Mouse (Mus musculus): ENCODE data around the gene Kazn.

Kazn gene

GRCm38 (mm10) chr4:142117993-142118392 is 121.2 kb downstream of the Kazn start:
- no peak for DNase-seq (ENCODE audit: low read depth, low spot score)

DNA sequence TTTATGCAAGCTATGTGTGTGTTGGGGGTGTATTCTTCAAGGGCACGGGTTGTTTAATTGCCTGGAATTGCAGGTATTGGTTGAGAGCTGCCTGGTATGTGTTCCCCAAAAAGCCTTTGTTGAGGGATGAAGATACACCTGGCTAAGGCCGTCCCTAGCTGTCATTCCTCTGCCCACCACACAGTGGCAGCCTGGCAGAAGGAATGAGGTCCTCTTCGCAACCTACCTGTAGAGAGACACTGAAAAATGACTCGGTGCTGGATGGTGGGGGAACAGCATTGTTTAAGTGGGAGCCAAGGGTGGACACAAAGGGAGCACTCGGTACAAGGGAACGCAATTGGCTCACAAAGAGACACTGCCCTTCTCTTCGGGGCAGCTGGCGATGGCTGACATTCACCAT is 125.9 kb downstream of the Kazn start:
- no peak for DNase-seq (ENCODE audit: low read depth, low spot score)

DNA sequence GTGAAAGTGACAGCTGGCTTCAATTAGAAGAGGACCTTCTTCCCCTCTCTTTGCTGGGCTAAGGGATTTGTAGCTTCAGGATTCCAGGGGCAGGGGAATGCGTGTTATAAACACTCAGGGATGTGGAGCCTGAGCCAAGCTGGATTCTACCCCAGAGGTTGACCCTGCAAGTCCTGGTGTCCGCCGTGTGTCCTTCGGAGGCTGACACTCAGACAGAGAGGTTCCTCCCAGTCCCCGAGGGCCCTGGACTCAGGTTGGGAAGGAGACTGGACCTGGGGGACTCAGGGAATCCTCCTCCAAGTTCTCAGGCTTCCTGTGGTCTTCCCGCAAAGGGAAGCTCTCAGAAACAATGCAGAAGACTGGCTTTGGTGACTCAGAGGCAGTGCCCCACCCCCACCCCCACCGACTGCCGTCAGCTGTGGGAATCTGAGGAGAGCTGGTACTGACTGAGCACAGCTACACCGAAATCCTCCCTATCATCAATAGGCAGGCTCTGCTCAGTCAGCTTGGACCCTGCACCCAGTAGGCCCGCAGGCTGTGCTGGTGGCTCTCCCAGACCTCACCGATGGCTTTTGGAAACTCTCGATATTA is 136.0 kb downstream of the Kazn start:
- no peak for DNase-seq (ENCODE audit: low read depth, low spot score)

- DNase-seq (ENCODE audit: low read depth, low spot score): peak; percentile 59
Observed at GRCm38 (mm10) chr4:142098303-142098702, 140.9 kb downstream of the Kazn start.

DNA sequence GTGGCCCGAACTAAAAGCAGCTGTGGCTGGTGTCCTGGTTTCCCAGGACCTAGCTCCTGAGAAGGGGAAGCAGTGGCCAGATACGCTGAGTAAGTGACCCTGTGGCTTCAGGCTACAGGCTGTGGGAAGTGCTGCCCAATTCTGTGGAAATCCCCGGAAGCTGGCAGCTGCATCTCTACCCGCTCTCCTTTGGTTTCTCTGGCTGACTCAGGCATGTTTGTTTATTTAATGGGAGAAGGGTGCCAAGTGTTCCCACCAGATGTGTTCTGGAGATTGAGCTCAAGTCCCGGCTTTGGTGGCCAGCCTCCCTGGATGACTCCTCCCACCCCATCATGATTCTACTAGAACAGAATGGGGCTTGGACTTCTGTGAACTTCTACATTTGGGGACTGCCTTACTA is 141.3 kb downstream of the Kazn start:
- DNase-seq (ENCODE audit: low read depth, low spot score): no peak

DNA sequence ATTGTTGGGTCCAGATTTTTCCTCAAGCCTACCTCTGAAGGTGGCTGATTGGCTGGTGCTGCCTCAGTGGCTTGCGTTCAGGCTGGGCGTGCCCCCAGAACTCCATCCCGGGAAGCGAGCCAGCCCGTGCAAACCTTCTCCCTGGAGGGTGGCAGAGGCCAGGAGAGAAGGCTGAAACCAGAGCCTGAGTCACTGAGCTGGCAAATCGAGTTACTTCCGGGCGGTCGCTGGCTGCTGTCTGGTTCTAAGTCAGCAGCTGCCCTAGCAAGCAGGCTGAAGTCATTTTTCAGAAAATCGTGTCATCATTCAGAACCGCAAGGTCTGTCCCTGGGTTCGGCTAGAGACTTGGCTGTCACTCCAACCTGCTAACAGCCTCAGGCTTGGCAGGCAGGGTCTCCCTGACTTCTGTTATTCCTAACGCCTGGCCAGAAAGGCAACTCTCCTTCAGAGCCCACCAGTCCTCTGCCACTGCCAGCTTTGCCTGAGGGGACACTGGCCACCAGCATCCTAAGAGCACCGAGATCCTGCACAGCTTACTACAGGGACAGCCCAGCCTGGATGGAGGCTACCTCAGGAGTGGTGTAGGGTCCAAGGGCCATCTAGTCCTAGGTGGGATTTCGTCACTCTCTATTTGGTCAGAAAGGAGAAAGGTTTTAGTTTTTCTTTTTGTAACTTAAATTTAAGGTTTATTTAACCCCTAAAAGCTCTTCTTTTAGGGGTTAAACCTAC is 143.5 kb downstream of the Kazn start:
- DNase-seq (ENCODE audit: low read depth, low spot score): no peak

DNA sequence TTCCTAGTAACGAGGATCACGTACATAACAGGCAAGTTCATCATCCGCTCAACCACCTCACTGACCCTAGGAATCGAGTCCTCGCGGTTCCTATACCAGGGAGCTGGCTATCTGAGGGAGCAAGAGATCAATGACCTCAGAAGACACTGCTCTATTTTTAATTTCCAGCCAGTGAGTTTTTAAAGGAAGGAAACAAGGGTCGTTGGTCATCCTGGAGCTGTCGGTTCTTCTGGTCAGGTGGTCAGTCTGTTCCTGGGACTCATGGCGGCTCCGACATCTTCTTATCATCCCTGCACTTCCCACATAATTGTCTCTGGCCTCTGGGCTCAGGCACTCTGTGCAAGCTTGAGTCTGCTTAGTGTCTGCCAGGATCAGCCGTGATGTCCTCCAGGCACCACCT is 144.8 kb downstream of the Kazn start:
- no peak for DNase-seq (ENCODE audit: low read depth, low spot score)

GRCm38 (mm10) chr4:142091100-142091499 is 148.1 kb downstream of the Kazn start:
- DNase-seq (ENCODE audit: low read depth, low spot score): no peak

- DNase-seq (ENCODE audit: low read depth, low spot score): no peak
Observed at GRCm38 (mm10) chr4:142089966-142090365, 149.2 kb downstream of the Kazn start.

DNA sequence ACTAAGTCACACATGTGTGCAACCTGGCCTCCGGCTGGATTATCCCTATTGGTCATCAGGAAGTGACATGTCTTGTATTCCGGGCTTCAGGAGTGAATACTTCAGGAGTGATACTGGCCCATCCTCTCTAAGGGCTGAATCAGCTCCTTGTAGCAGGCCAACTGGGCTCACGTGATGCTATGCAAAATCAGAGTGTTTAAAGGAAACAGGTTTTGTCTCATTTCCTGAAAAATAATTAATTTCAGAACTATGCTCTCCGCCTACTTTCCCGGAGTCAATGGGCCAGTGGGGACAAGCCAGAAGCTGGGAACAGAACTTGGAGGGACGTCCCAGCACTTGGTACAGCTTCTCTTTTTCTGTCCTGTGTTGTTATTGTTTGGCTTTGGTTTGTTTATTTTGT is 150.4 kb downstream of the Kazn start:
- no peak for DNase-seq (ENCODE audit: low read depth, low spot score)

- no peak for DNase-seq (ENCODE audit: low read depth, low spot score)
Observed at GRCm38 (mm10) chr4:142088409-142088808, 150.8 kb downstream of the Kazn start.

DNA sequence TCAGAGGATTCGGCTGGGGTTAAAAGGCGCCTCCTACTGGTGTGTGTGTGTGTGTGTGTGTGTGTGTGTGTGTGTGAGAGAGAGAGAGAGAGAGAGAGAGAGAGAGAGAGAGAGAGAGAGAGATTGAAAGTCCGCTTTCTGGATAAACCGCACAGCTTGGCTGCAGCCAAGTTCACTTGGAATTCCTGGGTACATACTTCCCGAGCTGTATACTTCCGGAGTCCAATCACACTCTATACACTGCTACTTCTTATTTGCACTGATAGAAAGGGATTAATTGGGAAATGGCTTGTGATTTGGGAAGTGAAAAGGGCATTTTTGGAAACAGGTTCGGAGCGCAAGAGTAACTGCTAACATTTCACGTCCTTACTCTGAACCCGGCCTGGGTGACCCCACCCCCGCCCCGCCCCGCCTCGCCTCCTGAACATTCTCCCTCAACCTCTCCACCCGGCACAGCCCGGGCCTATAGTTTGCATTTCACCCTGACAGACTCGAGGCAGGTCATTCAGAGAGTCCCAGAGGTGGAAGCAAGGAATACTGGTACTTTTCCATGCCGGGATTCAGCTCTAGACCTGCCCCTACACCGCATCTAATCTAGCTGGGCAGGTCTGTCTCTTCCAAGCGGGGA is 154.2 kb downstream of the Kazn start:
- no peak for DNase-seq (ENCODE audit: low read depth, low spot score)

DNA sequence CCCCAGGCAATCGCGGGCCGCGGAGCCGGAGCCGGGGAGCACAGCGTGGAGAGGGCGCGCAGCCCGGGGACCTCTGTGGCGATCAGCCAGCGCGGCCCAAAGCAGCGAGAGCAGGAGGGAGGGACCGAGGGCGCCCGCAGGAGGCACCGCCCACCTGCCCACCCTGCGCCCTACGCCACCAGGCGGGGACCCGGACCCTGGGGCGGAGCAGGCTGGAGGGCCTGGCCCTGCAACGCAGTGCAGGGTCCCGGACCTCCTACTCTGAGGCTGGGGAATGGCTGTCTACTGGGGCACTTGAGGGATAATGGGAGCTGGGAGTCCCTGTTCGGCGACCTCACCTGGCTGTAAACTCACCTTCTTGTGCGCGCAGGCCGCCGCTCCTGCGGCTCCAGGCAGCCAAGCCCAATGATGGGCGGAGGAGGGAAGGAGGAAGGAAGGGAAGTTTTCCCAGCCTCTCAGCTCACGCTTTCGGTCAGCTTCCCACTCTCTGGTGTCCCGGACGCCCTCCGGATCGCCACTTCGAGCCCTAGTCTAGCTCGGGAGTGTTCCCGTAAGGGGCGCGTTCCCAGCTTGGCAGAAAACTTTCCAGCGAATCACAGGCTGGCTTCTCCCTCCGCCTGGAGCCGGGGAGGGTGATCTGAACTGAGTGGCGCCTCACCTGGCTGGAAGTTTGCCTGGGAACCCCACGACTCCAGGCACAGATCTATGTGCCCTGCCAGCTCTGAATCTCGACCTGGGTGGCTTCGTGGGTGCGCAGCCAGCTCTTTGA is 154.9 kb downstream of the Kazn start, which contains the start of gene Tmem51:
Gene Tmem51, minus strand, starts transcription at position 174 of the 769 bp plus-strand sequence.
- DNase-seq (ENCODE audit: low read depth, low spot score): peak; percentile 50

DNA sequence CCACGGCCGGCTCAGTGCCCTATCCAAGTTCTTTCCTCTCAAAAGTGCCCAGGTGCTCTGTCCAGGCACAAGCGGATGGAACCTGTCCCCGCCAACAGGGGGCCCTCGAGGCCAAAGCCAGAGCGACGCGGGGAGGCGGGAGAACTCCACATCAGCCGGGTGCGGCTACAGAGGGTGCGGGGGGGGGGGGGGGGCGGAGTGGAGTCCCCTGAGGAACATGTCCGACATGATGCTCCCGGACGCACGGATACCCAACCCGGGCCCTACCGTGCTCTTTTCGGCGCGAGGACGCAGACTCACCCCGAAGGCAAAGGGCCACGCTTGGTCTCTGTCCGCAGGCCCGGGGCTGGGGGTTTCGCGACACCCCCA is 155.5 kb downstream of the Kazn start:
- DNase-seq (ENCODE audit: low read depth, low spot score): no peak

DNA sequence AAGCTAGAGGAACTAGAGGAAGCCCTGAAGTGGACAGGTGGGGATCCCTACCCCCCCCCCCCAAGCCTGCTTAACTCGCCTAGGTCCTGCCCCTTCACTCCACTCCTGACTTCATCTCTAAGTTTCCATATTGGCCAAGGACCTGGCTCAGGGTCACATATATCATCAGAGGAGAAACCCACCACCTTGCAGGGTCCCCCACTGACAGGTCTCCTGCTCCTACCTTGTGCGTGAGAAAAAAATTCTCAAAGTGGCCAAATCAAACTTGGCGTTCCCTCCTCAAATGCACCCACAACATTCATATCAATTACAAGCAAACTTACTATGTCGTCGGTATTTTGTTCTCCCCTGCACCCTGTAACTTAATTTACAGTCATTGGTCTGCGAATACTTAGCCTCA is 156.0 kb downstream of the Kazn start:
- DNase-seq (ENCODE audit: low read depth, low spot score): no peak

DNA sequence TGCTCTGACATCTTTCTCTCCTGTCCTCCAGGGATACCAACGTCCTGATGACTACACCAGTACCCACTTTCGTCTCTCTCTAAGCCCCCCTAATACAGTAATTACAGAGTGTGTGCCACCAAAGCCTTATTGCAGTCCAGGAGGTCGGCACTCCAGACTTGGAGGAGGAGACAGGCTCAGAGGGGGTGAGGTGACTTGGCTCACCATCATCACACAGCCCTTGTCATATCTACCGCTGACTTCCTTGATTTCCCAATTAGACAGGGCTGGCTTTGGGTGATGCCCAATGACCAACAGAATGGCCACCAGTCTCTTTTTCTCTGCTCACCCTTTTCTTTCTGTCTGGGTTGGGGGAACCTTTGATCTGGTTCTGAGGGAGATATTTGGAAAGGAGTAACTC is 156.5 kb downstream of the Kazn start:
- no peak for DNase-seq (ENCODE audit: low read depth, low spot score)

DNA sequence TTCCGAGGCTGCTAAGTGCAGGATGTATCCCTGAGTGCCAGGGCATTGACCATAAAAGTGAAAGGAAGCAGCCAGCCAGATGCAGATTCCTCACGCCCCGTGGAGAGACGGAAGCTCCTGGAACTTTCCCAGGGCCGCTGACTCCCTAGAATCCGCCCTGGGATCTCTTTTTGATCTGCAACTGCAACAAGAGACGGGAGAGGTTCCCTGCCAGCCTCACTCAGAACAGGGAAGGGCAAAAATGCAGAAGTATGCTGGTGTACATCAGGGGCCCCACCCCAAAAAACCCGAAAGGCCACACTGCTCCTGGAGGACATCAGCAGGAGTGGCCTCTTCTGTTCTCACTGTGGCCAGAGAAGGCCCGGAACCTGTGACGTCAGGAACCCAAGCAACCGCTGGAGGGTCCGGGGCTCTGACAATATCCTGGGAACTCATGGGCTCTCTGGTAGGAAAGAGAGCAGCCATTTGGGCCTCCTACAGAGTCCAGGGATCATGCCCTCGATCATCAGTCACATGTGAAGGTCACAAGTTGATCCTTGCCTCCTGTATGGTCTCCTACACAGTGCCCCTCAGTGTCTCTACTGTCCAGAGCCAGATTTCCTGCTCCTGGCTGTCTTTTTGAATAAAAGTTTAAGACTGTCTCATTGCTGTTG is 157.4 kb downstream of the Kazn start:
- DNase-seq (ENCODE audit: low read depth, low spot score): no peak

- no peak for DNase-seq (ENCODE audit: low read depth, low spot score)
Observed at GRCm38 (mm10) chr4:142080901-142081630, 158.1 kb downstream of the Kazn start.

- no peak for DNase-seq (ENCODE audit: low read depth, low spot score)
Observed at GRCm38 (mm10) chr4:142080487-142080767, 158.8 kb downstream of the Kazn start.

DNA sequence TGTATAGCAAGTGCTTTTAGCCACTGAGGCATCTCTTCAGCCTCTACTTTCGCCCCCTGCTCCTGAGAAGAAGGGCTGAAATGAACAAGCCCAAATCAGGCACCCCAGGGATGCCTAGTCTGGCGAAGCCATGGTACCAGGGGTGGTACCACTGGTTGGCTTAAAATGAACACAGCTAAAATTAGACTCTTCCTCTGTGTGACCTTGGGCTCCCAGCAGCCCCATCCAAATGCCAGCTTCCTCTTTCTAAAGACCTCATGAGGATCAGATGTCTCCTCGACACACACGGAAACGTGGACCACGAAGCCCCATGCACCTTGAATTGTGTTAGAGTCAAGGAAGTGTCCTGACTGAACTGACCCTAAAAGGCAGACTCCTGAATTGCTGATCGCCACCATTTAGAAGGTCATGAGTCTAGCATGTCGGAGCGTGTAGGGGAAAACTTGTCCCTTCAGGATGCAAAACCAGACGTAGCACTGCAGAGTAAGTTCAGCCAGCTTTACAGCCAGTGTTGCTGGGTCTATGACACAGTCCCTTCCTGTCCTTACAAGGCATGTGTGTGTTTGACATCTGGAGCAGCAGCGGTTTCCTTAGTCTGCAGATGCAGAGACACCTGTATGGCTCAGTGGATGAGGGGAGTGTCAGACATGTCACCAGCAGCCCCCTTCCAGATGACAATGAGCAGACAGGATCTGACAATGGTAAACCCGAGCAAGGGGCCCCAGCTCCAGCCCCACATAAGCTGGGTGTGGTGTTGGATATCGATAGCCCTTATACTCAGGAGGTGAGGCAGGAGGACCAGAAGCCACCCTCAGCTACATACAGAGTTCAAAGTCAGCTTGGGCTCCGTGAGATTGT is 159.3 kb downstream of the Kazn start:
- DNase-seq (ENCODE audit: low read depth, low spot score): no peak

All from WW6 (cell line).